Mouse (Mus musculus) ES-Bruce4 (cell line): ENCODE results near the gene Prr5l. TPM values are rescaled to one million over a fixed set of nuclear protein-coding genes. Genes with fewer than 3 reads are reported as not detected.
A peak's percentile ranks its signal among the peaks of the same experiment; 100 is the strongest.

Experiments
- H3K27ac ChIP-seq: 2 replicates; pipeline ENCODE4 v1.5.1; 2012; ENCODE audit warnings: low read length, inconsistent platforms; ENCODE audit not compliant: insufficient read depth
- H3K27me3 ChIP-seq: 2 replicates; pipeline ENCODE4 v1.6.1; 2012; ENCODE audit warnings: mild to moderate bottlenecking, low read length, inconsistent platforms; ENCODE audit not compliant: control insufficient read depth, poor library complexity, insufficient read depth, severe bottlenecking
- H3K36me3 ChIP-seq: 2 replicates; pipeline ENCODE4 v1.6.1; 2012; ENCODE audit warnings: inconsistent platforms, mild to moderate bottlenecking, low read length, moderate library complexity; ENCODE audit not compliant: control insufficient read depth, poor library complexity, insufficient read depth, severe bottlenecking
- H3K4me1 ChIP-seq: one replicate; pipeline ENCODE4 v1.8.1; 2011; ENCODE audit warnings: low read length; ENCODE audit not compliant: control insufficient read depth, insufficient read depth
- H3K4me3 ChIP-seq: 2 replicates; pipeline ENCODE4 v1.5.1; 2011; ENCODE audit warnings: low read depth, mild to moderate bottlenecking, low read length
- H3K9ac ChIP-seq: 2 replicates; pipeline ENCODE4 v1.6.1; 2012; ENCODE audit warnings: low read depth, mild to moderate bottlenecking, inconsistent platforms; ENCODE audit not compliant: poor library complexity, severe bottlenecking
- H3K9me3 ChIP-seq: replicated peaks from 2 replicates; pipeline ENCODE4 v1.6.1; 2012; ENCODE audit warnings: mild to moderate bottlenecking, low read length, inconsistent platforms; ENCODE audit not compliant: control insufficient read depth, poor library complexity, insufficient read depth, severe bottlenecking
- CTCF ChIP-seq: IDR thresholded peaks from one replicate; pipeline ENCODE4 v1.8.1; 2011; ENCODE audit warnings: low read depth, low read length
- EP300 ChIP-seq: IDR thresholded peaks from 2 replicates; pipeline ENCODE4 v1.6.1; 2011; ENCODE audit warnings: low read depth, low read length; ENCODE audit not compliant: insufficient read depth
- POLR2A ChIP-seq: IDR thresholded peaks from one replicate; pipeline ENCODE4 v1.8.1; 2011; ENCODE audit warnings: low read length; ENCODE audit not compliant: insufficient read depth
- polyA plus RNA-seq: library from polyadenylated mRNA; stranded (reverse); fragments of >200 nt; gene quantifications from 2 replicates; pipeline ENCODE4 v1.2.4, GENCODE M21; 2011; ENCODE audit warnings: low read depth; ENCODE audit not compliant: missing spikeins, insufficient read depth, insufficient read length

The Prr5l gene
- polyA plus RNA-seq, 1 experiment = 28.2 TPM

GRCm38 (mm10) chr2:101885768-101886438, 3.1 kb upstream of the Prr5l start, which contains the start of gene Commd9:
Gene Commd9, plus strand, starts transcription at chr2:101886247.
- no peaks in the 10 kb centered on the region for H3K27me3 ChIP-seq
- no peak within 1 kb of the TSS for H3K9ac ChIP-seq
- no peaks in the 10 kb centered on the region for H3K9me3 ChIP-seq
- TF ChIP-seq EP300 (no peak), POLR2A (no peak), CTCF (no peak)
- no peaks in the 10 kb centered on the region for H3K36me3 ChIP-seq
- peak within 1 kb of the TSS; percentile 64 for H3K4me3 ChIP-seq
- H3K27ac ChIP-seq = no peak within 1 kb of the TSS
- no peaks in the 10 kb centered on the region for H3K4me1 ChIP-seq

- H3K4me3 ChIP-seq = no peak overlapping the region
- no peak for TF ChIP-seq POLR2A
- TF ChIP-seq EP300 = no peak
- TF ChIP-seq CTCF = no peak
Measured at GRCm38 (mm10) chr2:101884286-101884685, 1.5 kb upstream of the Prr5l start.

GRCm38 (mm10) chr2:101881471-101882162, 1.2 kb downstream of the Prr5l start:
- Histone ChIP-seq H3K36me3 (no peaks in the 10 kb centered on the region), H3K9me3 (no peaks in the 10 kb centered on the region), H3K27me3 (no peaks in the 10 kb centered on the region; the same call in 1 of the 2 replicates), H3K4me3 (no peak overlapping the region), H3K27ac (no peak overlapping the region), H3K9ac (no peak overlapping the region), H3K4me1 (no peaks in the 10 kb centered on the region)
- TF ChIP-seq POLR2A = no peak
- no peak for TF ChIP-seq EP300
- TF ChIP-seq CTCF = no peak

More at GRCm38 (mm10) chr2:101884286-101884685, 1.5 kb upstream of the Prr5l start:
- Histone ChIP-seq H3K27me3 (no peaks in the 10 kb centered on the region; the same call in 1 of the 2 replicates), H3K9me3 (no peaks in the 10 kb centered on the region), H3K9ac (no peak overlapping the region), H3K27ac (no peak overlapping the region), H3K4me1 (no peaks in the 10 kb centered on the region), H3K36me3 (no peaks in the 10 kb centered on the region)

GRCm38 (mm10) chr2:101871179-101871578, 11.6 kb downstream of the Prr5l start:
- TF ChIP-seq POLR2A (no peak), CTCF (peak; percentile 33)
- Histone ChIP-seq H3K36me3 (no peaks in the 10 kb centered on the region), H3K9me3 (no peaks in the 10 kb centered on the region), H3K27me3 (no peaks in the 10 kb centered on the region), H3K9ac (no peak overlapping the region; the same call in 1 of the 2 replicates), H3K4me3 (peak overlapping the region; percentile 4; the same call in 1 of the 2 replicates), H3K27ac (no peak overlapping the region), H3K4me1 (no peaks in the 10 kb centered on the region)

- Histone ChIP-seq H3K27me3 (no peaks in the 10 kb centered on the region), H3K4me1 (no peaks in the 10 kb centered on the region), H3K27ac (no peak overlapping the region), H3K9ac (no peak overlapping the region), H3K9me3 (no peaks in the 10 kb centered on the region), H3K36me3 (no peaks in the 10 kb centered on the region), H3K4me3 (no peak overlapping the region)
- no peak for TF ChIP-seq EP300
- TF ChIP-seq CTCF = no peak
- TF ChIP-seq POLR2A = no peak
Measured at GRCm38 (mm10) chr2:101868683-101869082, 14.1 kb downstream of the Prr5l start.
